Mouse (Mus musculus) lung, embryonic 14.5 days (tissue): ENCODE measurements around the gene Dse. TPM values are rescaled to one million over a fixed set of nuclear protein-coding genes. Genes with fewer than 3 reads are reported as not detected.

Experiments
- ATAC-seq: fragments of 200-750 bp; cut with Nextera tagmentation; 2 replicates; pipeline ENCODE4 v1.8.0; 2017; ENCODE audit warnings: mild to moderate bottlenecking, moderate TSS enrichment, moderate library complexity; ENCODE audit not compliant: insufficient read depth
- DNase-seq: peaks from one replicate; pipeline ENCODE4 v3.0.0-alpha.2; 2015
- H3K27ac ChIP-seq: fragments of 300-500 bp; sonication (generic); 2 replicates; pipeline ENCODE4 v1.5.1; 2014; ENCODE audit warnings: low read depth, mild to moderate bottlenecking, moderate library complexity
- H3K27me3 ChIP-seq: fragments of 300-500 bp; sonication (generic); 2 replicates; pipeline ENCODE4 v1.6.1; 2014; ENCODE audit warnings: low read length, control low read depth; ENCODE audit not compliant: insufficient read depth
- H3K36me3 ChIP-seq: fragments of 300-500 bp; sonication (generic); 2 replicates; pipeline ENCODE4 v1.6.1; 2014; ENCODE audit warnings: control low read depth; ENCODE audit not compliant: insufficient read depth
- H3K4me1 ChIP-seq: fragments of 300-500 bp; sonication (generic); 2 replicates; pipeline ENCODE4 v1.6.1; 2014; ENCODE audit warnings: antibody characterized with exemption, control low read depth; ENCODE audit not compliant: insufficient read depth
- H3K4me2 ChIP-seq: fragments of 300-500 bp; sonication (generic); 2 replicates; pipeline ENCODE4 v1.6.1; 2014; ENCODE audit warnings: mild to moderate bottlenecking
- H3K4me3 ChIP-seq: fragments of 300-500 bp; sonication (generic); 2 replicates; pipeline ENCODE4 v1.5.1; 2014; ENCODE audit warnings: low read depth, low read length
- H3K9ac ChIP-seq: fragments of 300-500 bp; sonication (generic); 2 replicates; pipeline ENCODE4 v1.6.1; 2014
- H3K9me3 ChIP-seq: fragments of 300-500 bp; sonication (generic); 2 replicates; pipeline ENCODE4 v1.6.1; 2016; ENCODE audit warnings: low read depth, low read length, control low read depth
- CTCF ChIP-seq: IDR thresholded peaks from 2 replicates; pipeline ENCODE4 v1.5.1; 2016; ENCODE audit warnings: antibody characterized with exemption, low read depth
- WGBS: fragments of 180-500 bp; shearing (Covaris S2); extraction: QIAGEN DNeasy Blood & Tissue Kit; methylation state at CpG from one replicate; pipeline ENCODE4 v1.1.7; 2014; 5-methylcytosine and 5-hydroxymethylcytosine counted together
- polyA plus RNA-seq: library from polyadenylated mRNA; unstranded; fragments of >200 nt; fragmentation: Nextera tagmentation; extraction: Ambion mirVana; gene quantifications from 2 replicates; pipeline ENCODE4 v1.2.1, GENCODE M21; 2014

Gene Dse
- polyA plus RNA-seq, 1 experiment from 2014 or later = 41.4 TPM

GRCm38 (mm10) chr10:34166971-34167370, 40.5 kb downstream of the Dse start:
- Histone ChIP-seq H3K4me2 (no peak overlapping the region), H3K9ac (no peak overlapping the region), H3K27ac (no peak overlapping the region), H3K4me3 (no peak overlapping the region), H3K27me3 (no peaks in the 10 kb centered on the region), H3K9me3 (no peaks in the 10 kb centered on the region), H3K4me1 (no peaks in the 10 kb centered on the region), H3K36me3 (peaks cover 7% of the 10 kb centered on the region; the same call in 1 of the 2 replicates)
- ATAC-seq = no peak
- WGBS = 56% methylated on average over 2 of the region's 2 CpGs
- TF ChIP-seq CTCF = no peak
- DNase-seq = no peak

- no peak overlapping the region for H3K9ac ChIP-seq
- no peaks in the 10 kb centered on the region for H3K9me3 ChIP-seq
- no peaks in the 10 kb centered on the region for H3K4me1 ChIP-seq
- WGBS = 78% methylated on average over 12 of the region's 12 CpGs
- no peak for TF ChIP-seq CTCF
- no peak overlapping the region for H3K4me3 ChIP-seq
- no peaks in the 10 kb centered on the region for H3K27me3 ChIP-seq
- no peak for DNase-seq
- H3K27ac ChIP-seq = no peak overlapping the region
- H3K36me3 ChIP-seq = peaks cover 28% of the 10 kb centered on the region
- no peak for ATAC-seq
- no peak overlapping the region for H3K4me2 ChIP-seq
Measured at GRCm38 (mm10) chr10:34155796-34156554, 51.5 kb downstream of the Dse start.

- Histone ChIP-seq H3K4me2 (no peak overlapping the region), H3K9ac (no peak overlapping the region), H3K4me3 (no peak overlapping the region), H3K27ac (no peak overlapping the region), H3K27me3 (no peaks in the 10 kb centered on the region), H3K9me3 (no peaks in the 10 kb centered on the region), H3K36me3 (peaks cover 31% of the 10 kb centered on the region), H3K4me1 (no peaks in the 10 kb centered on the region)
- DNase-seq = peak; percentile 52
- no peak for ATAC-seq
- TF ChIP-seq CTCF = peak; percentile 41
- WGBS = 76% methylated on average over 3 of the region's 3 CpGs
Measured at GRCm38 (mm10) chr10:34151827-34152226, 55.7 kb downstream of the Dse start.

- H3K4me3 ChIP-seq = no peak overlapping the region
- WGBS = 39% methylated on average over 6 of the region's 6 CpGs
- no peaks in the 10 kb centered on the region for H3K9me3 ChIP-seq
- H3K4me1 ChIP-seq = no peaks in the 10 kb centered on the region
- peaks cover 27% of the 10 kb centered on the region for H3K36me3 ChIP-seq
- ATAC-seq = no peak
- TF ChIP-seq CTCF = no peak
- no peak overlapping the region for H3K9ac ChIP-seq
- H3K4me2 ChIP-seq = no peak overlapping the region
- H3K27me3 ChIP-seq = no peaks in the 10 kb centered on the region
- no peak overlapping the region for H3K27ac ChIP-seq
- no peak for DNase-seq
Measured at GRCm38 (mm10) chr10:34150454-34150853, 57.1 kb downstream of the Dse start.

GRCm38 (mm10) chr10:34149772-34150171, 57.7 kb downstream of the Dse start:
- Histone ChIP-seq H3K9me3 (no peaks in the 10 kb centered on the region), H3K9ac (no peak overlapping the region), H3K4me3 (no peak overlapping the region), H3K4me1 (no peaks in the 10 kb centered on the region), H3K27me3 (no peaks in the 10 kb centered on the region), H3K36me3 (peaks cover 27% of the 10 kb centered on the region), H3K27ac (no peak overlapping the region), H3K4me2 (no peak overlapping the region)
- DNase-seq = no peak
- 77% methylated on average over 3 of the region's 3 CpGs for WGBS
- no peak for TF ChIP-seq CTCF
- no peak for ATAC-seq

GRCm38 (mm10) chr10:34141693-34142092, 65.8 kb downstream of the Dse start:
- TF ChIP-seq CTCF = no peak
- H3K9ac ChIP-seq = no peak overlapping the region
- no peak for ATAC-seq
- H3K4me3 ChIP-seq = no peak overlapping the region
- H3K4me2 ChIP-seq = no peak overlapping the region
- no peaks in the 10 kb centered on the region for H3K36me3 ChIP-seq
- H3K27ac ChIP-seq = no peak overlapping the region
- WGBS = 76% methylated on average over 2 of the region's 2 CpGs
- no peaks in the 10 kb centered on the region for H3K4me1 ChIP-seq
- DNase-seq = no peak
- H3K27me3 ChIP-seq = no peaks in the 10 kb centered on the region
- H3K9me3 ChIP-seq = no peaks in the 10 kb centered on the region; the same call in 1 of the 2 replicates

GRCm38 (mm10) chr10:34139768-34140167, 67.7 kb downstream of the Dse start:
- Histone ChIP-seq H3K4me1 (no peaks in the 10 kb centered on the region), H3K27ac (no peak overlapping the region), H3K27me3 (no peaks in the 10 kb centered on the region), H3K4me3 (no peak overlapping the region), H3K9me3 (no peaks in the 10 kb centered on the region; the same call in 1 of the 2 replicates), H3K4me2 (no peak overlapping the region), H3K9ac (no peak overlapping the region), H3K36me3 (no peaks in the 10 kb centered on the region)
- ATAC-seq (no peak), DNase-seq (no peak)
- WGBS = 51% methylated on average over 4 of the region's 4 CpGs
- no peak for TF ChIP-seq CTCF
